Mouse (Mus musculus): ENCODE data around the gene Cited2. TPM values are rescaled to one million over a fixed set of nuclear protein-coding genes. Genes with fewer than 3 reads are reported as not detected.

The Cited2 gene
- polyA plus RNA-seq, 1 experiment: 14.7 TPM

Other genes with a start within 250 kb of the Cited2 start
- gene Txlnb, start 73.0 kb downstream of the Cited2 start, polyA plus RNA-seq (2012; rRNA removed): 0.19 and 0.27 TPM in 2 replicates
- gene Heca, start 224.8 kb downstream of the Cited2 start, polyA plus RNA-seq (2012; rRNA removed): 11.9 and 13.2 TPM in 2 replicates

Measured in gonadal fat pad, adult 2 months (tissue).